Comparison of ENCODE assay signal across 11 mouse cellular contexts in genomic region chr3:58203806-58204205, GRCm38 (mm10).
"Had no signal": no experiment of that assay in that cellular context is flagged by ENCODE, and none has a peak within 500 bp of the region (broad histone marks: within the 10 kb centered on the region; RNA-seq: fewer than 3 reads in every experiment).

No protein-coding gene starts in this region.

- H3K36me3 ChIP-seq: midbrain, embryonic 13.5 days; neural tube, embryonic 15.5 days had no signal

- ATAC-seq: inflammation-experienced regulatory T-cells, adult 6 months; intestine, postnatal 0 days; midbrain, embryonic 13.5 days had no signal

- H3K4me1 ChIP-seq: midbrain, embryonic 13.5 days; neural tube, embryonic 15.5 days had no signal

- DNase-seq: kidney, postnatal 4 days; lung, adult 18-20 months; right cerebral cortex, adult 18-20 months; right cerebral cortex, postnatal 25 days; thymus, postnatal 4 days had no signal

- H3K4me2 ChIP-seq: midbrain, embryonic 13.5 days; neural tube, embryonic 15.5 days had no signal

- H3K9ac ChIP-seq: liver, embryonic 14.5 days; midbrain, embryonic 13.5 days; neural tube, embryonic 15.5 days had no signal

- H3K9me3 ChIP-seq: midbrain, embryonic 13.5 days; neural tube, embryonic 15.5 days had no signal

- H3K4me3 ChIP-seq: midbrain, embryonic 13.5 days; neural tube, embryonic 15.5 days had no signal

- H3K27ac ChIP-seq: liver, embryonic 14.5 days; midbrain, embryonic 13.5 days; neural tube, embryonic 15.5 days; stomach, postnatal 0 days had no signal

- H3K27me3 ChIP-seq: midbrain, embryonic 13.5 days; neural tube, embryonic 15.5 days had no signal
